Mouse (Mus musculus): Measurements from ENCODE around the gene Gramd2.

Gramd2 gene

GRCm38 (mm10) chr9:59679678-59680533 lies at the start of gene Gramd2:
TSS of gene Gramd2 (plus strand) at chr9:59680144.
- DNase-seq = peak; percentile 87 to 93

GRCm38 (mm10) chr9:59638372-59638771 lies 41.6 kb upstream of the Gramd2 start:
- DNase-seq = no peak

- DNase-seq = no peak
Observed at GRCm38 (mm10) chr9:59639936-59640335, 40.0 kb upstream of the Gramd2 start.

GRCm38 (mm10) chr9:59641320-59641719 lies 38.6 kb upstream of the Gramd2 start:
- DNase-seq = no peak

GRCm38 (mm10) chr9:59649911-59650310 lies 30.0 kb upstream of the Gramd2 start:
- DNase-seq = no peak

- DNase-seq = no peak
Observed at GRCm38 (mm10) chr9:59653371-59653770, 26.6 kb upstream of the Gramd2 start.

- no peak for DNase-seq
Observed at GRCm38 (mm10) chr9:59654450-59654983, 25.4 kb upstream of the Gramd2 start.

- DNase-seq = peak; percentile 98
Observed at GRCm38 (mm10) chr9:59655958-59656634, 23.8 kb upstream of the Gramd2 start, which contains the start of gene Pkm. TSS of gene Pkm (plus strand) at chr9:59656368.

GRCm38 (mm10) chr9:59656635-59657617 lies 23.0 kb upstream of the Gramd2 start:
- DNase-seq = peak; percentile 85 to 96

GRCm38 (mm10) chr9:59658146-59658545 lies 21.8 kb upstream of the Gramd2 start:
- no peak for DNase-seq

- peak; percentile 86 to 92 for DNase-seq
Observed at GRCm38 (mm10) chr9:59659036-59660026, 20.6 kb upstream of the Gramd2 start.

GRCm38 (mm10) chr9:59660421-59660820 lies 19.5 kb upstream of the Gramd2 start:
- DNase-seq = peak; percentile 74 to 82

- no peak for DNase-seq
Observed at GRCm38 (mm10) chr9:59661298-59661975, 18.5 kb upstream of the Gramd2 start.

- DNase-seq = no peak
Observed at GRCm38 (mm10) chr9:59663226-59663625, 16.7 kb upstream of the Gramd2 start.

- no peak for DNase-seq
Observed at GRCm38 (mm10) chr9:59663957-59664356, 16.0 kb upstream of the Gramd2 start.

- DNase-seq = no peak
Observed at GRCm38 (mm10) chr9:59664664-59665256, 15.2 kb upstream of the Gramd2 start.

- DNase-seq = no peak
Observed at GRCm38 (mm10) chr9:59666016-59666415, 13.9 kb upstream of the Gramd2 start.

GRCm38 (mm10) chr9:59666813-59667212 lies 13.1 kb upstream of the Gramd2 start:
- peak in 1 of 2 experiments; percentile 1 for DNase-seq

GRCm38 (mm10) chr9:59667250-59667649 lies 12.7 kb upstream of the Gramd2 start:
- DNase-seq = no peak

GRCm38 (mm10) chr9:59667904-59668303 lies 12.0 kb upstream of the Gramd2 start:
- no peak for DNase-seq

Data from cerebellum, postnatal 25 days (tissue).